Mouse (Mus musculus) heart, embryonic 11.5 days (tissue): Measurements from ENCODE around the gene Pkp4. TPM values are rescaled to one million over a fixed set of nuclear protein-coding genes. Genes with fewer than 3 reads are reported as not detected.
A peak's percentile ranks its signal among the peaks of the same experiment; 100 is the strongest.

Experiments
- ATAC-seq: fragments of 200-750 bp; cut with Nextera tagmentation; replicated peaks from 2 replicates; pipeline ENCODE4 v1.8.0; 2017; ENCODE audit warnings: moderate library complexity; ENCODE audit not compliant: insufficient number of reproducible peaks, low FRiP score, low TSS enrichment
- H3K27ac ChIP-seq: fragments of 300-500 bp; sonication (generic); 2 replicates; pipeline ENCODE4 v1.5.1; 2014; ENCODE audit warnings: mild to moderate bottlenecking, low read depth, low read length
- H3K27me3 ChIP-seq: fragments of 300-500 bp; sonication (generic); 2 replicates; pipeline ENCODE4 v1.6.1; 2014; ENCODE audit warnings: mild to moderate bottlenecking, low read length, mixed read lengths; ENCODE audit not compliant: control insufficient read depth, insufficient read depth
- H3K36me3 ChIP-seq: fragments of 300-500 bp; sonication (generic); 2 replicates; pipeline ENCODE4 v1.6.1; 2014; ENCODE audit warnings: mild to moderate bottlenecking, low read length, moderate library complexity, mixed read lengths; ENCODE audit not compliant: control insufficient read depth, insufficient read depth
- H3K4me1 ChIP-seq: fragments of 300-500 bp; sonication (generic); 2 replicates; pipeline ENCODE4 v1.6.1; 2014; ENCODE audit warnings: low read length; ENCODE audit not compliant: control insufficient read depth, insufficient read depth
- H3K4me2 ChIP-seq: fragments of 300-500 bp; sonication (generic); 2 replicates; pipeline ENCODE4 v1.6.1; 2014; ENCODE audit warnings: mild to moderate bottlenecking, moderate library complexity
- H3K4me3 ChIP-seq: fragments of 300-500 bp; sonication (generic); 2 replicates; pipeline ENCODE4 v1.5.1; 2014; ENCODE audit warnings: low read depth, low read length
- H3K9ac ChIP-seq: fragments of 300-500 bp; sonication (generic); 2 replicates; pipeline ENCODE4 v1.6.1; 2014; ENCODE audit warnings: mild to moderate bottlenecking, low read depth, low read length, moderate library complexity
- H3K9me3 ChIP-seq: fragments of 300-500 bp; sonication (generic); replicated peaks from 2 replicates; pipeline ENCODE4 v1.6.1; 2016; ENCODE audit warnings: low read length; ENCODE audit not compliant: control insufficient read depth
- WGBS: fragments of 180-500 bp; shearing (Covaris S2); extraction: QIAGEN DNeasy Blood & Tissue Kit; methylation state at CpG from one replicate; pipeline ENCODE4 v1.1.7; 2014; ENCODE audit not compliant: insufficient replicate concordance; 5-methylcytosine and 5-hydroxymethylcytosine counted together
- polyA plus RNA-seq: library from polyadenylated mRNA; unstranded; fragments of >200 nt; fragmentation: Nextera tagmentation; extraction: Ambion mirVana; gene quantifications from 2 replicates; pipeline ENCODE4 v1.2.1, GENCODE M21; 2014

Gene Pkp4
- polyA plus RNA-seq, 1 experiment from 2014 or later, result 37.6 TPM

DNA sequence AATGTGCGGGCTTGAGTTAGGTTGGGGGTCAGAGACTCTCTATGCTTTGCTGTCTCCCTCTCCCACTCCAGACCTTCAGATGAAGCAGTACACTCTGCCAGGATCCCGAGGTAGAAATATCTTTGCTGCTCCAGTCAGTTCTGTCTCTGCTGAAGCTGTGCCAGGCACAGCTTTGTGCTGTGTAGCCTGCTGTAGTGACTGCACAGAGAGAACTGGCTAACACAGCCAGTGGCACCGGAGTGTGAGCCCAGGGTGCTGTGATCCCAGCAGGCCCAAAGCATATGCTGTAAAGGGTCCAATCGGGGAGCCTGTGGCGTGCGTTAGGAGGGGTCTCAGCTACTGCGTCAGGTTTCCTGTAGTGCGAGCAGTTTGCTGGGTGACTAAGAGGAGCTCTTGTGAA lies 27.7 kb downstream of the Pkp4 start:
- H3K4me3 ChIP-seq, result no peak overlapping the region
- WGBS, result 79% methylated on average over 8 of the region's 8 CpGs
- H3K27me3 ChIP-seq, result no peaks in the 10 kb centered on the region
- ATAC-seq, result no peak
- peaks cover 22% of the 10 kb centered on the region for H3K4me1 ChIP-seq
- no peak overlapping the region for H3K4me2 ChIP-seq
- no peak overlapping the region for H3K27ac ChIP-seq
- H3K36me3 ChIP-seq, result peaks cover 3% of the 10 kb centered on the region; the same call in 1 of the 2 replicates
- no peaks in the 10 kb centered on the region for H3K9me3 ChIP-seq
- H3K9ac ChIP-seq, result no peak overlapping the region

DNA sequence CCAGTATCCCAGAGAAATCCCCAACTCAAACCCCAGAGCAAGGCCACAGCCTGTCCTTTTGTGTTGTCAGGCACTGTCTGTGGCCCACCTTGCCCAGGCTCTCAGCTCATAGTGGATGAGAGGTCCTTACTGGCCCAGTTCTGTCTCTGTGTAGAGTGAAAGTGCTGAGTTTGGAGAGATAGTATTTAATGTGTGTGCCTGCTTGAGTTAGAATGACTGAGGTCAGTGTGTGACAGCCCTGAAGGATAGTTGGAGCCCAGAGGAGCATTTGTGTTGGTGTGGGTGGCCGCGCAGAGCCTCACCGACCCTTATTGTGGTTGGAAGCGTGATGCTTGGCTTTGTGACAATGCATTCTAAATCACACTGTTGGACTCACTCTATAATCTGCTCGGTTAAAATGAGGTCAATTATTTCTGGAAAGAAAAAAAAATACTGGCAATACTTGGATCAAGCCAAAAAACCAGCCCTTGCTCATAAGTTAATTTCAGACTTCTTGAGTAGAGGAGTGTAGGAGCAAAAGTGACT lies 29.1 kb downstream of the Pkp4 start:
- H3K27ac ChIP-seq, result no peak overlapping the region
- H3K4me1 ChIP-seq, result peaks cover 25% of the 10 kb centered on the region
- no peaks in the 10 kb centered on the region for H3K27me3 ChIP-seq
- WGBS, result 88% methylated on average over 5 of the region's 5 CpGs
- H3K9ac ChIP-seq, result no peak overlapping the region
- no peak for ATAC-seq
- H3K9me3 ChIP-seq, result no peaks in the 10 kb centered on the region
- H3K4me3 ChIP-seq, result no peak overlapping the region
- peaks cover 3% of the 10 kb centered on the region; the same call in 1 of the 2 replicates for H3K36me3 ChIP-seq
- H3K4me2 ChIP-seq, result no peak overlapping the region

GRCm38 (mm10) chr2:59190186-59190585 lies 29.5 kb downstream of the Pkp4 start:
- 85% methylated on average over 10 of the region's 10 CpGs for WGBS

GRCm38 (mm10) chr2:59191466-59191865 lies 30.8 kb downstream of the Pkp4 start:
- Histone ChIP-seq H3K9ac (no peak overlapping the region), H3K27me3 (no peaks in the 10 kb centered on the region), H3K4me1 (peaks cover 25% of the 10 kb centered on the region), H3K27ac (no peak overlapping the region), H3K4me2 (no peak overlapping the region), H3K36me3 (peaks cover 3% of the 10 kb centered on the region; the same call in 1 of the 2 replicates), H3K9me3 (no peaks in the 10 kb centered on the region), H3K4me3 (no peak overlapping the region)
- 86% methylated on average over 8 of the region's 8 CpGs for WGBS
- ATAC-seq, result no peak

More at GRCm38 (mm10) chr2:59190186-59190585, 29.5 kb downstream of the Pkp4 start:
- ATAC-seq, result no peak
- no peaks in the 10 kb centered on the region for H3K27me3 ChIP-seq
- no peak overlapping the region for H3K4me3 ChIP-seq
- peaks cover 3% of the 10 kb centered on the region; the same call in 1 of the 2 replicates for H3K36me3 ChIP-seq
- H3K4me2 ChIP-seq, result no peak overlapping the region
- no peak overlapping the region for H3K9ac ChIP-seq
- peaks cover 25% of the 10 kb centered on the region for H3K4me1 ChIP-seq
- H3K9me3 ChIP-seq, result no peaks in the 10 kb centered on the region
- no peak overlapping the region for H3K27ac ChIP-seq

DNA sequence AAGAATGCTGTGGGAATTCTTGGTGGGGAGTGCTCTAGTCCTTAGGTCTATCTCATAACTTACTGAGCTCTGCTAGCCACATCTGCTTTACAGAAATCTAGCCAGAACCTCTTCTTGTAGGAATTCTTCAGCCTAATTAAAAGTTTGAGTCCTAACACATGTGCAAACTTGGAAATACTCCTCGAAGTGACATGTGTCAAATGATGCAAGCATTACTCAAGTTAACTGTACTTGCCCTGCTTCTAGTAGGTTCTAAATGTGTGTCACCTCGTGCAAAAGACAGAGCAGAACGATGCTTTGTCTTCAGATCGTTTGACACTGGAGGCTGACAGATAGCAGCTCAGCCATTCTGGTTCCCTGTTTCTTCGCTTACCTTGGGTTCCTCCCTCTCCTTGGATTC lies 32.5 kb downstream of the Pkp4 start:
- Histone ChIP-seq H3K9ac (no peak overlapping the region), H3K4me3 (no peak overlapping the region), H3K36me3 (no peaks in the 10 kb centered on the region), H3K27me3 (no peaks in the 10 kb centered on the region), H3K27ac (no peak overlapping the region), H3K4me1 (peaks cover 30% of the 10 kb centered on the region), H3K4me2 (no peak overlapping the region), H3K9me3 (no peaks in the 10 kb centered on the region)
- ATAC-seq, result no peak
- 68% methylated on average over 5 of the region's 5 CpGs for WGBS

GRCm38 (mm10) chr2:59197156-59197555 lies 36.5 kb downstream of the Pkp4 start:
- Histone ChIP-seq H3K36me3 (no peaks in the 10 kb centered on the region), H3K27ac (no peak overlapping the region), H3K4me2 (no peak overlapping the region), H3K9me3 (no peaks in the 10 kb centered on the region), H3K4me3 (no peak overlapping the region), H3K27me3 (no peaks in the 10 kb centered on the region), H3K9ac (no peak overlapping the region), H3K4me1 (peaks cover 22% of the 10 kb centered on the region)
- ATAC-seq, result no peak
- WGBS, result 76% methylated on average over 4 of the region's 4 CpGs

- H3K4me3 ChIP-seq, result no peak overlapping the region
- H3K9ac ChIP-seq, result no peak overlapping the region
- no peak overlapping the region for H3K27ac ChIP-seq
- WGBS, result 92% methylated on average over 5 of the region's 5 CpGs
- H3K36me3 ChIP-seq, result no peaks in the 10 kb centered on the region
- H3K4me1 ChIP-seq, result peaks cover 28% of the 10 kb centered on the region
- H3K4me2 ChIP-seq, result no peak overlapping the region
- no peaks in the 10 kb centered on the region for H3K27me3 ChIP-seq
- ATAC-seq, result no peak
- H3K9me3 ChIP-seq, result no peaks in the 10 kb centered on the region
These were observed 38.9 kb downstream of the Pkp4 start for GRCm38 (mm10) chr2:59199476-59199976.

DNA sequence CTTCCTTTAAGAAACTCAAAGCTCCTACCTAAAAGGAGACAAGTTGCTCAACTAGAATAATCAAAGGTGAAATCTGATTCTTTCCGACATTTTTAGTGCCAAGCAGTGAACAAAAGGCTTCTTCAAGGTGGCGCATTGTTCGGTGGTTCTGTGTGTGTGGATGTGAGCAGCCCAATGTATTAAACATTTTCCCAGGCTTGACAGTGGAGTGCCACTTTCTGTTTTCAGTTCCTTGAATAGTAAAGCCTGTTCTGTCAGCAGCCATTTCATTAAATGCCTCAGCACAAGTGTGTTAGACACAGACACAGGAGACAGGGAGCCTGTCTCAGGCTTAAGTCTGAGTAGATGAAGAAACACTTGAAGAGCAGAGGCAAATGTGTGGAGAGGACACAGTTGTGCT lies 39.9 kb downstream of the Pkp4 start:
- no peaks in the 10 kb centered on the region for H3K36me3 ChIP-seq
- 79% methylated on average over 3 of the region's 3 CpGs for WGBS
- H3K4me3 ChIP-seq, result no peak overlapping the region
- H3K4me1 ChIP-seq, result peaks cover 28% of the 10 kb centered on the region
- no peak overlapping the region for H3K9ac ChIP-seq
- no peaks in the 10 kb centered on the region for H3K27me3 ChIP-seq
- no peak for ATAC-seq
- H3K27ac ChIP-seq, result no peak overlapping the region
- no peaks in the 10 kb centered on the region for H3K9me3 ChIP-seq
- no peak overlapping the region for H3K4me2 ChIP-seq

- Histone ChIP-seq H3K27ac (peak overlapping the region; percentile 46; the same call in 1 of the 2 replicates), H3K4me2 (no peak overlapping the region), H3K4me1 (peaks cover 29% of the 10 kb centered on the region), H3K36me3 (no peaks in the 10 kb centered on the region), H3K9ac (no peak overlapping the region), H3K4me3 (no peak overlapping the region), H3K9me3 (no peaks in the 10 kb centered on the region), H3K27me3 (no peaks in the 10 kb centered on the region)
- 0 out of 2 replicates have a peak, but pooled peaks have one; percentile 12 for ATAC-seq
- WGBS, result 49% methylated on average over 5 of the region's 5 CpGs
These were observed 42.3 kb downstream of the Pkp4 start for GRCm38 (mm10) chr2:59202930-59203329.
